Mouse (Mus musculus) left cerebral cortex, adult 6 months (tissue): ENCODE measurements around the gene Dok5. TPM values are rescaled to one million over a fixed set of nuclear protein-coding genes. Genes with fewer than 3 reads are reported as not detected.

ENCODE experiments used
- long read RNA-seq, 2 experiments: library from polyadenylated mRNA; unstranded; transcript quantifications; one replicate each; pipeline ENCODE4 v2.0.0; 2019 to 2020
- polyA plus RNA-seq: library from polyadenylated mRNA; unstranded; fragments of <200 nt; fragmentation: Nextera tagmentation; gene quantifications from 2 replicates; pipeline ENCODE4 v1.2.3, GENCODE M21; 2021

Dok5 gene
- 29.9 and 44.1 TPM in 2 replicates for polyA plus RNA-seq
- long read RNA-seq, experiment 1, transcript Dok5-201 (8 exons, 1,768 nt) = major isoform, 158 of 166 reads
- long read RNA-seq, experiment 1, partial matches to known transcripts = 2 of 166 reads
- long read RNA-seq, experiment 1, other reads (novel, unspliced or antisense) = 6 of 166 reads
- long read RNA-seq, experiment 2, transcript Dok5-201 (8 exons, 1,768 nt) = major isoform, 17 of 30 reads
- long read RNA-seq, experiment 2, partial matches to known transcripts = 7 of 30 reads
- long read RNA-seq, experiment 2, other reads (novel, unspliced or antisense) = 6 of 30 reads

GRCm38 (mm10) chr2:170731632-170732561 lies at the start of gene Dok5:
Gene Dok5 (plus strand): TSS chr2:170731807.

Other genes starting within 250 kb of the Dok5 start
- gene Pfdn4, start 235.4 kb upstream of the Dok5 start, polyA plus RNA-seq = 73.1 and 85.8 TPM in 2 replicates
- not detected in 2 replicates for gene Cyp24a1, start 234.7 kb upstream of the Dok5 start, polyA plus RNA-seq
- 0.15 TPM in 1 of 2 replicates, not detected in the other for gene 4930470P17Rik, start 129.8 kb upstream of the Dok5 start, polyA plus RNA-seq